Mouse (Mus musculus) midbrain, embryonic 11.5 days (tissue): ENCODE data around the gene Gpr12. TPM values are rescaled to one million over a fixed set of nuclear protein-coding genes. Genes with fewer than 3 reads are reported as not detected.
"Not testable (repeated sequence)": the region's sequence is repeated elsewhere in the genome, so short reads cannot be mapped to it uniquely, and the experiment has no call there.

Source experiments
- ATAC-seq: fragments of 200-750 bp; cut with Nextera tagmentation; 2 replicates; pipeline ENCODE4 v1.8.0; 2017; ENCODE audit warnings: moderate TSS enrichment, moderate library complexity; ENCODE audit not compliant: low FRiP score
- DNase-seq: peaks from one replicate; pipeline ENCODE4 v3.0.0; 2015; ENCODE audit warnings: low spot score; ENCODE audit errors: missing footprints
- H3K27ac ChIP-seq: fragments of 300-500 bp; sonication (generic); 2 replicates; pipeline ENCODE4 v1.5.1; 2014; ENCODE audit warnings: low read depth, low read length
- H3K27me3 ChIP-seq: fragments of 300-500 bp; sonication (generic); 2 replicates; pipeline ENCODE4 v1.6.1; 2014; ENCODE audit warnings: mild to moderate bottlenecking, low read length, moderate library complexity, mixed read lengths; ENCODE audit not compliant: control insufficient read depth, insufficient read depth
- H3K36me3 ChIP-seq: fragments of 300-500 bp; sonication (generic); 2 replicates; pipeline ENCODE4 v1.6.1; 2014; ENCODE audit warnings: mild to moderate bottlenecking, low read length, moderate library complexity, mixed read lengths; ENCODE audit not compliant: control insufficient read depth, insufficient read depth
- H3K4me1 ChIP-seq: fragments of 300-500 bp; sonication (generic); 2 replicates; pipeline ENCODE4 v1.6.1; 2014; ENCODE audit warnings: low read length; ENCODE audit not compliant: control insufficient read depth, insufficient read depth
- H3K4me2 ChIP-seq: fragments of 300-500 bp; sonication (generic); 2 replicates; pipeline ENCODE4 v1.6.1; 2014; ENCODE audit warnings: mild to moderate bottlenecking, moderate library complexity
- H3K4me3 ChIP-seq: fragments of 300-500 bp; sonication (generic); 2 replicates; pipeline ENCODE4 v1.5.1; 2014; ENCODE audit warnings: low read depth, low read length
- H3K9ac ChIP-seq: fragments of 300-500 bp; sonication (generic); 2 replicates; pipeline ENCODE4 v1.6.1; 2014; ENCODE audit warnings: low read length
- H3K9me3 ChIP-seq: fragments of 300-500 bp; sonication (generic); 2 replicates; pipeline ENCODE4 v1.6.1; 2016; ENCODE audit warnings: low read length; ENCODE audit not compliant: control insufficient read depth
- WGBS: fragments of 180-500 bp; shearing (Covaris S2); extraction: QIAGEN DNeasy Blood & Tissue Kit; methylation state at CpG from one replicate; pipeline ENCODE4 v1.1.7; 2014; 5-methylcytosine and 5-hydroxymethylcytosine counted together
- polyA plus RNA-seq: library from polyadenylated mRNA; unstranded; fragments of >200 nt; fragmentation: Nextera tagmentation; extraction: Ambion mirVana; gene quantifications from 2 replicates; pipeline ENCODE4 v1.2.1, GENCODE M21; 2014

Gpr12 gene
- polyA plus RNA-seq, 1 experiment from 2014 or later: 0.36 TPM

GRCm38 (mm10) chr5:146609646-146610045 lies 24.6 kb upstream of the Gpr12 start:
- no peak overlapping the region for H3K9ac ChIP-seq
- H3K4me3 ChIP-seq: no peak overlapping the region
- H3K4me1 ChIP-seq: no peaks in the 10 kb centered on the region
- H3K4me2 ChIP-seq: no peak overlapping the region
- 63% methylated on average over 10 of the region's 10 CpGs for WGBS
- no peaks in the 10 kb centered on the region for H3K9me3 ChIP-seq
- ATAC-seq (peak; percentile 47; the same call in 1 of the 2 replicates), DNase-seq (no peak)
- H3K27ac ChIP-seq: no peak overlapping the region
- no peaks in the 10 kb centered on the region for H3K36me3 ChIP-seq
- H3K27me3 ChIP-seq: no peaks in the 10 kb centered on the region

DNA sequence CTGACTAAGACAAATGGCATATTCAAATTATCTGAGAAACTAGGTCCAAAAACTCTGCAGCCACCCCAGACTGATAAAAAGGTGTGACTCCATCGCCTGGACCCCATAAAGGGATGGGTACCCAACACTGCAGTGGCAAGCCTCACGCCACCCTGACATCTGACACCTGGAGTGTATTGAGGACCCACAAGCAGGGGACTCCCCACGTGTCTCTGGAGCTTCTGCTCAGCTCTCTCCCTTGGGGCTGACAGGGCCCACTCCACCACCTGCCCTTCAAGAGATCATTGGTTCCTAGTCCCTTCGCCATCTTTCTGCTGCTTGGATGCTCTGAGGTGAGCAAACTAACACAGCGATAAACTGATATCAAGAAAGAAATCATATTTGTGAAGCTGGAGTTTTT lies 22.8 kb upstream of the Gpr12 start:
- H3K36me3 ChIP-seq: no peaks in the 10 kb centered on the region
- H3K4me3 ChIP-seq: no peak overlapping the region
- ATAC-seq (no peak), DNase-seq (no peak)
- H3K4me2 ChIP-seq: no peak overlapping the region
- no peaks in the 10 kb centered on the region for H3K27me3 ChIP-seq
- no peaks in the 10 kb centered on the region for H3K9me3 ChIP-seq
- WGBS: 78% methylated on average over 5 of the region's 5 CpGs
- no peaks in the 10 kb centered on the region for H3K4me1 ChIP-seq
- no peak overlapping the region for H3K9ac ChIP-seq
- no peak overlapping the region for H3K27ac ChIP-seq

DNA sequence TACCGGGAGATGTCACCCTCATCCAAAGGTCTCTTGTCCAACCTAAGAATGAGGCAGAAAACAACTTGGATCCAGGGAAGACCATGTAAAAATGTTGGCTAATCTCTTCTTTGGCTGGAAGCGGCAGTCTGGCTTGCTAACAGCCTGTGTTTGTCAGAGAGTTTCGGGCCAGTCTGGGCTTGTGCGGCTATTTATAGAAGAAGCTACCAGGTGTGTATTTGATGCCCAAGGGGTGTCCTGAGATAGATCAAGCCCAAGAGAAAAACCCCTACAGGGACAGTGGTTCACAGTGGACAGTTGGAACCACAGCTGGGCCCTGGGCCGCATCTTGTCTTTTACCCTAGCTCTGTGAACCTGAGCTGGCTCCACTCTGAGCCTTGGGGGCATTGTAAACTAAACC lies 21.9 kb upstream of the Gpr12 start:
- Histone ChIP-seq H3K9ac (no peak overlapping the region), H3K4me3 (no peak overlapping the region), H3K4me2 (no peak overlapping the region), H3K27ac (no peak overlapping the region), H3K36me3 (no peaks in the 10 kb centered on the region), H3K27me3 (no peaks in the 10 kb centered on the region), H3K9me3 (no peaks in the 10 kb centered on the region), H3K4me1 (no peaks in the 10 kb centered on the region)
- DNase-seq (no peak), ATAC-seq (no peak)
- 89% methylated on average over 5 of the region's 5 CpGs for WGBS

- Histone ChIP-seq H3K9me3 (no peaks in the 10 kb centered on the region; the same call in 1 of the 2 replicates), H3K27me3 (no peaks in the 10 kb centered on the region), H3K4me2 (no peak overlapping the region), H3K4me1 (no peaks in the 10 kb centered on the region), H3K9ac (no peak overlapping the region), H3K4me3 (no peak overlapping the region), H3K36me3 (no peaks in the 10 kb centered on the region), H3K27ac (no peak overlapping the region)
- WGBS: 74% methylated on average over 5 of the region's 5 CpGs
- ATAC-seq: no peak
- no peak for DNase-seq
These were observed 21.2 kb upstream of the Gpr12 start for GRCm38 (mm10) chr5:146606221-146606620.

DNA sequence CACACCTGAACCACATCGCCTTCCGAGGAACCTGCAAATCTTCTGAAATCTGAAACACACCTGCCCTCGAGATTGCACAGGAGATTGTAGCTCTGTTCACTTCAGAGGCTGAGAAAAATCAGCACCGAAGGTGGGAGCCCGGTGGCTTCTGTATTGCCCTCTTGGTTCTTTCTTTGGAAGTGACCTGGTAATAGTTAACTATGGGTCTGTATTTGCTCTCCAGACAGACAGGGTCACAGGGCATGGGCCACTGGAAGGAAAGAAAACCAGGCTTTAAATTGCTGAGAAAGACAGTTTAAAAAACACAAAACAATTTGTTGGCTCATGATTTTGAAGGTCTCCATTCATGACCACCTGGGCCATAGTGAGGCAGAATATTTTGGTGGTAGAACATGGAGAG lies 14.9 kb upstream of the Gpr12 start:
- Histone ChIP-seq H3K9me3 (no peaks in the 10 kb centered on the region; the same call in 1 of the 2 replicates), H3K4me3 (no peak overlapping the region), H3K4me2 (no peak overlapping the region), H3K36me3 (no peaks in the 10 kb centered on the region), H3K27me3 (no peaks in the 10 kb centered on the region), H3K4me1 (no peaks in the 10 kb centered on the region), H3K27ac (no peak overlapping the region), H3K9ac (no peak overlapping the region)
- 82% methylated on average over 5 of the region's 5 CpGs for WGBS
- DNase-seq (no peak), ATAC-seq (no peak)

DNA sequence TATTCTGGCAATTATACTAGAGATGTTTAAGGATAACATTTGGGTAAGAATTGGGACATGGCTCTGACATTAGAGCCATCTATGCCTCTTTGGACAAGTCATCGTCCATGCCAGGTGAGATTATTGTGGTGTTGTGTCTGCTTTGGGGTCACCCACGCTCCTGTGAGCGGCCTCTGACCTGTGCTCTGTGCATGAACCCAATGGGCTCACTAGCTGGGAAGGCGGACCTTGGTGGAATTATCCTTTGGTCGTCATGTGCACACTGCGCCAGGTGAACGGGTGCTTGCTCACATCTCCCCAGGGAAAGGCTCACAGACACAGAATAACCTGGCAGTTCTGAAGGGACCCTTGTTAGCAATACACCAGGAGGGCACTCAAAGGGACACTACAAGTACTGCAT lies 14.2 kb upstream of the Gpr12 start:
- H3K9ac ChIP-seq, H3K4me1 ChIP-seq, H3K4me2 ChIP-seq, H3K27me3 ChIP-seq, H3K36me3 ChIP-seq, H3K4me3 ChIP-seq, H3K27ac ChIP-seq, H3K9me3 ChIP-seq, DNase-seq, ATAC-seq: not testable (repeated sequence)
- WGBS: 89% methylated on average over 7 of the region's 7 CpGs

GRCm38 (mm10) chr5:146598215-146599119 lies 13.4 kb upstream of the Gpr12 start:
- Histone ChIP-seq H3K9me3 (no peaks in the 10 kb centered on the region; the same call in 1 of the 2 replicates), H3K27me3 (no peaks in the 10 kb centered on the region), H3K9ac (no peak overlapping the region), H3K36me3 (no peaks in the 10 kb centered on the region), H3K4me1 (no peaks in the 10 kb centered on the region), H3K27ac (no peak overlapping the region), H3K4me2 (no peak overlapping the region), H3K4me3 (no peak overlapping the region)
- 74% methylated on average over 27 of the region's 27 CpGs for WGBS
- ATAC-seq (peak; percentile 45), DNase-seq (no peak)

DNA sequence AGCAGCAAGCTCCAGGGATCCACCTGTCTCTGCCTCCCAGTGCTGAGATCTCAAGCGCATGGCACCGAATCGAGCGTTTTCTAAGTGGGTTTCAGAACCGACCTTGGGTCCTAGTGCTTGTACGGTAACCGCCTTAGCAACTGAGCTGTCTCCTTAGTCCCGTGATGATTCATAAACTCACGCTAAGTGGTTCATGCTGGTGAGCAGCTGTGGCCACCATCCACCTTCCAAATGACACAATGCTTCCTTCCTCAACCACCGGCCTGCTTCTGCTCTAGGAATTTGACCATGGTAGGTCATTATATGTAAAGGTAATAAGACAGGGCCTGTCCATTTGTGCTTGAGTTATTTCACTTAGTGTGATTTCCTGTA lies 12.4 kb upstream of the Gpr12 start:
- H3K27ac ChIP-seq: no peak overlapping the region
- no peak overlapping the region for H3K4me2 ChIP-seq
- no peaks in the 10 kb centered on the region for H3K27me3 ChIP-seq
- H3K36me3 ChIP-seq: no peaks in the 10 kb centered on the region
- WGBS: 95% methylated on average over 10 of the region's 10 CpGs
- H3K4me3 ChIP-seq: no peak overlapping the region
- no peaks in the 10 kb centered on the region; the same call in 1 of the 2 replicates for H3K9me3 ChIP-seq
- ATAC-seq (no peak), DNase-seq (no peak)
- no peaks in the 10 kb centered on the region for H3K4me1 ChIP-seq
- H3K9ac ChIP-seq: no peak overlapping the region

GRCm38 (mm10) chr5:146596612-146597502 lies 11.8 kb upstream of the Gpr12 start:
- DNase-seq (no peak), ATAC-seq (no peak)
- no peaks in the 10 kb centered on the region; the same call in 1 of the 2 replicates for H3K9me3 ChIP-seq
- no peak overlapping the region for H3K4me3 ChIP-seq
- H3K27ac ChIP-seq: no peak overlapping the region
- 87% methylated on average over 18 of the region's 18 CpGs for WGBS
- H3K27me3 ChIP-seq: no peaks in the 10 kb centered on the region
- no peak overlapping the region for H3K9ac ChIP-seq
- H3K4me2 ChIP-seq: no peak overlapping the region
- no peaks in the 10 kb centered on the region for H3K36me3 ChIP-seq
- H3K4me1 ChIP-seq: no peaks in the 10 kb centered on the region
